Mouse (Mus musculus) brain, embryonic 14.5 days (tissue): ENCODE data around the gene Arhgap45.
"Not testable (repeated sequence)": the region's sequence is repeated elsewhere in the genome, so short reads cannot be mapped to it uniquely, and the experiment has no call there.

Source experiments
- CTCF ChIP-seq: fragments of 200-500 bp; IDR thresholded peaks from 2 replicates; pipeline ENCODE4 v1.5.1; 2012; ENCODE audit warnings: inconsistent platforms, mild to moderate bottlenecking, moderate library complexity, borderline replicate concordance; ENCODE audit not compliant: insufficient read depth, insufficient read length; ENCODE audit errors: extremely low read depth
- POLR2A ChIP-seq: fragments of 200-500 bp; IDR thresholded peaks from 2 replicates; pipeline ENCODE4 v1.6.1; 2012; ENCODE audit warnings: mild to moderate bottlenecking, inconsistent platforms, borderline replicate concordance; ENCODE audit not compliant: poor library complexity, insufficient read depth, insufficient read length, severe bottlenecking; ENCODE audit errors: extremely low read depth

DNA sequence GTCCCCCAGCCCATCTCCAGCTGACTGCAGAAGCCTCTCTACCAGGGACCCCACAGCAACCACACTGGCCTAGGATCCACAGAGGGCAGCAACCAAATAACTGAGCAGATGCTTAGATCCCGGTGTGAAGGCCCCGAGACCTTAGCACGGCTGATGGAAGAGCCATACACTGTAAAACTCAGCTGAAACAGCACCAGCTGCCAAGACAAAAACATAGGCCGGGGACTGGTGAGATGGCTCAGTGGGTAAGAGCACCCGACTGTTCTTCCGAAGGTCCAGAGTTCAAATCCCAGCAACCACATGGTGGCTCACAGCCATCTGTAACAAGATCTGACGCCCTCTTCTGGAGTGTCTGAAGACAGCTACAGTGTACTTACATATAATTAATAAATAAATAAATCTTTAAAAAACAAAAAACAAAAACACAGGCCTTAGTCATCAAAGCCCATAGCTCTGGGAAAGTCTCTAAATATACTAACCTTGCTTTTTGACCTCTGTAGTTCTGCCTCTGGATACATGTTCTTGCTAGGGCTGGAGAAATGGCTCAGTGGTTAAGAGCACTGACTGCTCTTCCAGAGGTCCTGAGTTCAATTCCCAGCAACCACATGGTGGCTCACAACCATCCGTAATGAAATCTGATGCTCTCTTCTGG, 25.1 kb downstream of the Arhgap45 start:
- TF ChIP-seq CTCF, POLR2A: not testable (repeated sequence)
